Mouse (Mus musculus) limb, embryonic 12.5 days (tissue): Measurements from ENCODE around the gene L3mbtl2. TPM values are rescaled to one million over a fixed set of nuclear protein-coding genes. Genes with fewer than 3 reads are reported as not detected.

Experiments
- ATAC-seq: fragments of 200-750 bp; cut with Nextera tagmentation; 2 replicates; pipeline ENCODE4 v1.8.0; 2017; ENCODE audit warnings: low read depth, moderate TSS enrichment; ENCODE audit not compliant: insufficient number of reproducible peaks, insufficient read depth, low FRiP score, low TSS enrichment
- H3K27ac ChIP-seq: fragments of 300-500 bp; sonication (generic); 2 replicates; pipeline ENCODE4 v1.5.1; 2016; ENCODE audit warnings: mild to moderate bottlenecking, moderate library complexity
- H3K27me3 ChIP-seq: fragments of 300-500 bp; sonication (generic); 2 replicates; pipeline ENCODE4 v1.6.1; 2016; ENCODE audit warnings: mild to moderate bottlenecking, moderate library complexity
- H3K36me3 ChIP-seq: fragments of 300-500 bp; sonication (generic); 2 replicates; pipeline ENCODE4 v1.6.1; 2016; ENCODE audit warnings: mild to moderate bottlenecking, moderate library complexity
- H3K4me1 ChIP-seq: fragments of 300-500 bp; sonication (generic); replicated peaks from 2 replicates; pipeline ENCODE4 v1.6.1; 2016
- H3K4me2 ChIP-seq: fragments of 300-500 bp; sonication (generic); 2 replicates; pipeline ENCODE4 v1.6.1; 2016; ENCODE audit warnings: mild to moderate bottlenecking, moderate library complexity
- H3K4me3 ChIP-seq: fragments of 300-500 bp; sonication (generic); replicated peaks from 2 replicates; pipeline ENCODE4 v1.5.1; 2016; ENCODE audit warnings: mild to moderate bottlenecking
- H3K9ac ChIP-seq: fragments of 300-500 bp; sonication (generic); replicated peaks from 2 replicates; pipeline ENCODE4 v1.6.1; 2016; ENCODE audit warnings: mild to moderate bottlenecking, moderate library complexity
- H3K9me3 ChIP-seq: fragments of 300-500 bp; sonication (generic); 2 replicates; pipeline ENCODE4 v1.6.1; 2016; ENCODE audit warnings: mild to moderate bottlenecking, moderate library complexity
- WGBS: fragments of 180-500 bp; shearing (Covaris S2); methylation state at CpG from one replicate; pipeline ENCODE4 v1.1.7; 2016; 5-methylcytosine and 5-hydroxymethylcytosine counted together
- polyA plus RNA-seq: library from polyadenylated mRNA; unstranded; fragments of >200 nt; fragmentation: Nextera tagmentation; extraction: Ambion mirVana; gene quantifications from 2 replicates; pipeline ENCODE4 v1.2.1, GENCODE M21; 2016

The L3mbtl2 gene
- polyA plus RNA-seq, 1 experiment from 2014 or later, result 25.5 TPM

- Histone ChIP-seq H3K4me3 (no peak overlapping the region), H3K4me1 (no peaks in the 10 kb centered on the region), H3K27me3 (no peaks in the 10 kb centered on the region), H3K4me2 (no peak overlapping the region), H3K27ac (no peak overlapping the region), H3K9me3 (no peaks in the 10 kb centered on the region), H3K9ac (no peak overlapping the region), H3K36me3 (no peaks in the 10 kb centered on the region)
- whole genome bisulfite sequencing, result 61% methylated on average over 3 of the region's 3 CpGs
- ATAC-seq, result no peak
These were observed 71.4 kb downstream of the L3mbtl2 start for GRCm38 (mm10) chr15:81735075-81735474.

Other genes starting within 250 kb of the L3mbtl2 start
- 559 TPM in 2 replicates for gene Rbx1, start 197.6 kb upstream of the L3mbtl2 start, polyA plus RNA-seq
- 16.0 and 22.9 TPM in 2 replicates for gene Ep300, start 78.5 kb upstream of the L3mbtl2 start, polyA plus RNA-seq
- gene Chadl, start 33.4 kb downstream of the L3mbtl2 start, polyA plus RNA-seq, result 10.4 and 11.1 TPM in 2 replicates
- gene Zc3h7b, start 81.2 kb downstream of the L3mbtl2 start, polyA plus RNA-seq, result 42.0 and 46.4 TPM in 2 replicates
- 121 and 125 TPM in 2 replicates for gene Rangap1, start 81.6 kb downstream of the L3mbtl2 start, polyA plus RNA-seq
- 26.1 and 27.2 TPM in 2 replicates for gene Tef, start 138.5 kb downstream of the L3mbtl2 start, polyA plus RNA-seq
- gene Tob2, start 194.9 kb downstream of the L3mbtl2 start, polyA plus RNA-seq, result 22.6 and 25.0 TPM in 2 replicates
- 147 and 168 TPM in 2 replicates for gene Phf5a, start 208.0 kb downstream of the L3mbtl2 start, polyA plus RNA-seq
- gene Aco2, start 208.4 kb downstream of the L3mbtl2 start, polyA plus RNA-seq, result 139 and 143 TPM in 2 replicates